Mouse (Mus musculus): ENCODE data around the gene Gm20422. TPM values are rescaled to one million over a fixed set of nuclear protein-coding genes. Genes with fewer than 3 reads are reported as not detected.

Gene Gm20422
- polyA plus RNA-seq, 1 experiment, result 0.15 TPM

- Histone ChIP-seq H3K4me1 (ENCODE audit: control insufficient read depth, insufficient read depth, low read length) (no peaks in the 10 kb centered on the region), H3K4me3 (ENCODE audit: insufficient read depth, low read length) (no peak overlapping the region), H3K27ac (ENCODE audit: insufficient read depth, low read length) (no peak overlapping the region)
- TF ChIP-seq POLR2A (IDR thresholded peaks at IDR 0.05; ENCODE audit: extremely low read depth, insufficient read depth, low read length) (no peak), CTCF (IDR thresholded peaks at IDR 0.05; ENCODE audit: extremely low read depth, insufficient read depth, low read length) (no peak)
Measured at GRCm38 (mm10) chr8:69807236-69807635, 32.5 kb upstream of the Gm20422 start.

GRCm38 (mm10) chr8:69805491-69805890 lies 30.8 kb upstream of the Gm20422 start:
- TF ChIP-seq POLR2A (IDR thresholded peaks at IDR 0.05; ENCODE audit: extremely low read depth, insufficient read depth, low read length) (no peak), CTCF (IDR thresholded peaks at IDR 0.05; ENCODE audit: extremely low read depth, insufficient read depth, low read length) (no peak)
- H3K27ac ChIP-seq (ENCODE audit: insufficient read depth, low read length), result no peak overlapping the region
- no peak overlapping the region for H3K4me3 ChIP-seq (ENCODE audit: insufficient read depth, low read length)
- H3K4me1 ChIP-seq (ENCODE audit: control insufficient read depth, insufficient read depth, low read length), result no peaks in the 10 kb centered on the region

GRCm38 (mm10) chr8:69805086-69805485 lies 30.4 kb upstream of the Gm20422 start:
- TF ChIP-seq CTCF (IDR thresholded peaks at IDR 0.05; ENCODE audit: extremely low read depth, insufficient read depth, low read length), result no peak
- Histone ChIP-seq H3K27ac (ENCODE audit: insufficient read depth, low read length) (no peak overlapping the region), H3K4me3 (ENCODE audit: insufficient read depth, low read length) (no peak overlapping the region), H3K4me1 (ENCODE audit: control insufficient read depth, insufficient read depth, low read length) (no peaks in the 10 kb centered on the region)

- H3K4me3 ChIP-seq (ENCODE audit: insufficient read depth, low read length), result no peak overlapping the region
- H3K4me1 ChIP-seq (ENCODE audit: control insufficient read depth, insufficient read depth, low read length), result no peaks in the 10 kb centered on the region
- no peak overlapping the region for H3K27ac ChIP-seq (ENCODE audit: insufficient read depth, low read length)
- TF ChIP-seq POLR2A (IDR thresholded peaks at IDR 0.05; ENCODE audit: extremely low read depth, insufficient read depth, low read length), result no peak
- TF ChIP-seq CTCF (IDR thresholded peaks at IDR 0.05; ENCODE audit: extremely low read depth, insufficient read depth, low read length), result no peak
Measured at GRCm38 (mm10) chr8:69804537-69804936, 29.9 kb upstream of the Gm20422 start.

GRCm38 (mm10) chr8:69803366-69803765 lies 28.7 kb upstream of the Gm20422 start:
- no peaks in the 10 kb centered on the region for H3K4me1 ChIP-seq (ENCODE audit: control insufficient read depth, insufficient read depth, low read length)
- TF ChIP-seq POLR2A (IDR thresholded peaks at IDR 0.05; ENCODE audit: extremely low read depth, insufficient read depth, low read length) (no peak), CTCF (IDR thresholded peaks at IDR 0.05; ENCODE audit: extremely low read depth, insufficient read depth, low read length) (no peak)
- no peak overlapping the region for H3K4me3 ChIP-seq (ENCODE audit: insufficient read depth, low read length)
- H3K27ac ChIP-seq (ENCODE audit: insufficient read depth, low read length), result no peak overlapping the region

GRCm38 (mm10) chr8:69802216-69802615 lies 27.5 kb upstream of the Gm20422 start:
- Histone ChIP-seq H3K4me1 (ENCODE audit: control insufficient read depth, insufficient read depth, low read length) (no peaks in the 10 kb centered on the region), H3K27ac (ENCODE audit: insufficient read depth, low read length) (no peak overlapping the region), H3K4me3 (ENCODE audit: insufficient read depth, low read length) (no peak overlapping the region)
- TF ChIP-seq CTCF (IDR thresholded peaks at IDR 0.05; ENCODE audit: extremely low read depth, insufficient read depth, low read length) (no peak), POLR2A (IDR thresholded peaks at IDR 0.05; ENCODE audit: extremely low read depth, insufficient read depth, low read length) (no peak)

GRCm38 (mm10) chr8:69801796-69802195 lies 27.1 kb upstream of the Gm20422 start:
- no peak overlapping the region for H3K27ac ChIP-seq (ENCODE audit: insufficient read depth, low read length)
- no peak overlapping the region for H3K4me3 ChIP-seq (ENCODE audit: insufficient read depth, low read length)
- H3K4me1 ChIP-seq (ENCODE audit: control insufficient read depth, insufficient read depth, low read length), result no peaks in the 10 kb centered on the region
- TF ChIP-seq CTCF (IDR thresholded peaks at IDR 0.05; ENCODE audit: extremely low read depth, insufficient read depth, low read length) (no peak), POLR2A (IDR thresholded peaks at IDR 0.05; ENCODE audit: extremely low read depth, insufficient read depth, low read length) (no peak)

GRCm38 (mm10) chr8:69799946-69800345 lies 25.3 kb upstream of the Gm20422 start:
- no peak for TF ChIP-seq POLR2A (IDR thresholded peaks at IDR 0.05; ENCODE audit: extremely low read depth, insufficient read depth, low read length)
- no peak for TF ChIP-seq CTCF (IDR thresholded peaks at IDR 0.05; ENCODE audit: extremely low read depth, insufficient read depth, low read length)
- H3K27ac ChIP-seq (ENCODE audit: insufficient read depth, low read length), result no peak overlapping the region
- H3K4me3 ChIP-seq (ENCODE audit: insufficient read depth, low read length), result no peak overlapping the region
- no peaks in the 10 kb centered on the region for H3K4me1 ChIP-seq (ENCODE audit: control insufficient read depth, insufficient read depth, low read length)

GRCm38 (mm10) chr8:69799261-69799660 lies 24.6 kb upstream of the Gm20422 start:
- TF ChIP-seq CTCF (IDR thresholded peaks at IDR 0.05; ENCODE audit: extremely low read depth, insufficient read depth, low read length), result no peak
- no peak for TF ChIP-seq POLR2A (IDR thresholded peaks at IDR 0.05; ENCODE audit: extremely low read depth, insufficient read depth, low read length)
- Histone ChIP-seq H3K4me1 (ENCODE audit: control insufficient read depth, insufficient read depth, low read length) (no peaks in the 10 kb centered on the region), H3K4me3 (ENCODE audit: insufficient read depth, low read length) (no peak overlapping the region), H3K27ac (ENCODE audit: insufficient read depth, low read length) (no peak overlapping the region)

GRCm38 (mm10) chr8:69797661-69798060 lies 23.0 kb upstream of the Gm20422 start:
- peaks cover under 1% of the 10 kb centered on the region; the same call in 1 of the 2 replicates for H3K4me1 ChIP-seq (ENCODE audit: control insufficient read depth, insufficient read depth, low read length)
- no peak overlapping the region for H3K4me3 ChIP-seq (ENCODE audit: insufficient read depth, low read length)
- TF ChIP-seq CTCF (IDR thresholded peaks at IDR 0.05; ENCODE audit: extremely low read depth, insufficient read depth, low read length), result no peak
- H3K27ac ChIP-seq (ENCODE audit: insufficient read depth, low read length), result no peak overlapping the region
